Mouse (Mus musculus) heart, embryonic 12.5 days (tissue): ENCODE measurements around the gene Acsl5. TPM values are rescaled to one million over a fixed set of nuclear protein-coding genes. Genes with fewer than 3 reads are reported as not detected.

Source experiments
- ATAC-seq: fragments of 200-750 bp; cut with Nextera tagmentation; 2 replicates; pipeline ENCODE4 v1.8.0; 2017; ENCODE audit warnings: moderate TSS enrichment, moderate library complexity; ENCODE audit not compliant: insufficient number of reproducible peaks, low FRiP score
- H3K27ac ChIP-seq: fragments of 300-500 bp; sonication (generic); 2 replicates; pipeline ENCODE4 v1.5.1; 2016; ENCODE audit warnings: mild to moderate bottlenecking, moderate library complexity; ENCODE audit not compliant: poor library complexity, severe bottlenecking
- H3K27me3 ChIP-seq: fragments of 300-500 bp; sonication (generic); replicated peaks from 2 replicates; pipeline ENCODE4 v1.6.1; 2016; ENCODE audit warnings: mild to moderate bottlenecking, moderate library complexity
- H3K36me3 ChIP-seq: fragments of 300-500 bp; sonication (generic); 2 replicates; pipeline ENCODE4 v1.6.1; 2016; ENCODE audit warnings: mild to moderate bottlenecking, moderate library complexity
- H3K4me1 ChIP-seq: fragments of 300-500 bp; sonication (generic); replicated peaks from 2 replicates; pipeline ENCODE4 v1.6.1; 2016; ENCODE audit warnings: mild to moderate bottlenecking
- H3K4me2 ChIP-seq: fragments of 300-500 bp; sonication (generic); 2 replicates; pipeline ENCODE4 v1.6.1; 2016; ENCODE audit warnings: mild to moderate bottlenecking, moderate library complexity
- H3K4me3 ChIP-seq: fragments of 300-500 bp; sonication (generic); 2 replicates; pipeline ENCODE4 v1.5.1; 2016; ENCODE audit warnings: mild to moderate bottlenecking
- H3K9ac ChIP-seq: fragments of 300-500 bp; sonication (generic); 2 replicates; pipeline ENCODE4 v1.6.1; 2016; ENCODE audit warnings: mild to moderate bottlenecking, moderate library complexity
- H3K9me3 ChIP-seq: fragments of 300-500 bp; sonication (generic); replicated peaks from 2 replicates; pipeline ENCODE4 v1.6.1; 2016; ENCODE audit warnings: mild to moderate bottlenecking, moderate library complexity
- WGBS: fragments of 180-500 bp; shearing (Covaris S2); methylation state at CpG from one replicate; pipeline ENCODE4 v1.1.7; 2016; 5-methylcytosine and 5-hydroxymethylcytosine counted together
- polyA plus RNA-seq: library from polyadenylated mRNA; unstranded; fragments of >200 nt; fragmentation: Nextera tagmentation; extraction: Ambion mirVana; gene quantifications from 2 replicates; pipeline ENCODE4 v1.2.1, GENCODE M21; 2016

Gene Acsl5
- polyA plus RNA-seq: 40.7 and 44.0 TPM in 2 replicates

DNA sequence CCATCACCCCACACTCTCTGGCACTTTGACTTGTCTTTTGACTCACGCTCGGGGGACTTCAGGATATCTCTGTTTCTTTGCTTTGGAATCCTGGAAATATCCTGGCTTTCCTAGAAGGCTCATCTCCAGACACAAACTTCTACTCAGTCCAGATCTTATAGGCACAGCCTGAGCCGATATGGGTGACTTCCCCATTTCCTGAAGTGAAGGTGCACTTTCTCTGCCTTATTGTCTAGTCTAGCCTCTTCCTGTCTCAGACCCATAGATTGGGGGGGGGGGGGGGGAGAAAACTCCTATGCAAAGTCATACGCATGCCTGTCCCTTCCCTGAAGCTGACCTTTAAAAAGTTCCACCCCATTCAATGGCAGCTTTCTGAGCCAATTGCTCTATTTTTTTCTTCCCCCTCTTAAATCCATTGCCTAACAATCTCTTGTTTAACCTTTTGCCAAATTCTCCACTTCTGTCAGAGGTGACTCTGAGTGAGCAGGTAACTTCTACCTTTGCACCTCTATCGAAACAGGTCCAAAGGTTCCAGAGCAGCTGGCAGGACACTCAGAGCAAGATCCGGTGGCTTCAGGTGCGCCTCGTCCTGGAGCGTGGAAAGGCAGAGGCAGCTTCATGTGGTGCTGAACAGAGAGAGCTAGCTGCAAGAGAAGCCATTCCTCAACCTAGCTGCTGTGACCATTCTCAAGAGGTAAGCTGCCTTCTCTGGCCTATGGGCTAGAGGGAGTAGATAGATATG lies at the start of gene Acsl5:
TSS of gene Acsl5 (plus strand) at position 556 of the 742 bp plus-strand sequence.
- H3K4me2 ChIP-seq: peak within 1 kb of the TSS; percentile 94
- no peak within 1 kb of the TSS for H3K9ac ChIP-seq
- H3K36me3 ChIP-seq: no peaks in the 10 kb centered on the region
- peaks cover 14% of the 10 kb centered on the region; the same call in 1 of the 2 replicates for H3K4me1 ChIP-seq
- 0 out of 2 replicates have a peak, but pooled peaks cover 4% of the 10 kb centered on the region for H3K27me3 ChIP-seq
- WGBS: 85% methylated on average over 9 of the region's 9 CpGs
- no peaks in the 10 kb centered on the region for H3K9me3 ChIP-seq
- no peak within 1 kb of the TSS for H3K27ac ChIP-seq
- H3K4me3 ChIP-seq: no peak within 1 kb of the TSS
- no peak for ATAC-seq

GRCm38 (mm10) chr19:55206482-55207138 lies 45.1 kb upstream of the Acsl5 start:
- 34% methylated on average over 8 of the region's 8 CpGs for WGBS
- H3K4me2 ChIP-seq: no peak overlapping the region
- no peaks in the 10 kb centered on the region for H3K4me1 ChIP-seq
- H3K4me3 ChIP-seq: no peak overlapping the region
- no peaks in the 10 kb centered on the region for H3K9me3 ChIP-seq
- no peak for ATAC-seq
- no peak overlapping the region for H3K27ac ChIP-seq
- no peak overlapping the region for H3K9ac ChIP-seq
- H3K36me3 ChIP-seq: no peaks in the 10 kb centered on the region
- H3K27me3 ChIP-seq: peaks cover 16% of the 10 kb centered on the region; the same call in 1 of the 2 replicates

GRCm38 (mm10) chr19:55207205-55207604 lies 44.5 kb upstream of the Acsl5 start:
- no peak overlapping the region for H3K4me2 ChIP-seq
- no peaks in the 10 kb centered on the region for H3K36me3 ChIP-seq
- no peak overlapping the region for H3K9ac ChIP-seq
- WGBS: 44% methylated on average over 6 of the region's 6 CpGs
- no peaks in the 10 kb centered on the region for H3K9me3 ChIP-seq
- H3K27ac ChIP-seq: no peak overlapping the region
- ATAC-seq: no peak
- no peaks in the 10 kb centered on the region for H3K4me1 ChIP-seq
- no peak overlapping the region for H3K4me3 ChIP-seq
- peaks cover 17% of the 10 kb centered on the region; the same call in 1 of the 2 replicates for H3K27me3 ChIP-seq

DNA sequence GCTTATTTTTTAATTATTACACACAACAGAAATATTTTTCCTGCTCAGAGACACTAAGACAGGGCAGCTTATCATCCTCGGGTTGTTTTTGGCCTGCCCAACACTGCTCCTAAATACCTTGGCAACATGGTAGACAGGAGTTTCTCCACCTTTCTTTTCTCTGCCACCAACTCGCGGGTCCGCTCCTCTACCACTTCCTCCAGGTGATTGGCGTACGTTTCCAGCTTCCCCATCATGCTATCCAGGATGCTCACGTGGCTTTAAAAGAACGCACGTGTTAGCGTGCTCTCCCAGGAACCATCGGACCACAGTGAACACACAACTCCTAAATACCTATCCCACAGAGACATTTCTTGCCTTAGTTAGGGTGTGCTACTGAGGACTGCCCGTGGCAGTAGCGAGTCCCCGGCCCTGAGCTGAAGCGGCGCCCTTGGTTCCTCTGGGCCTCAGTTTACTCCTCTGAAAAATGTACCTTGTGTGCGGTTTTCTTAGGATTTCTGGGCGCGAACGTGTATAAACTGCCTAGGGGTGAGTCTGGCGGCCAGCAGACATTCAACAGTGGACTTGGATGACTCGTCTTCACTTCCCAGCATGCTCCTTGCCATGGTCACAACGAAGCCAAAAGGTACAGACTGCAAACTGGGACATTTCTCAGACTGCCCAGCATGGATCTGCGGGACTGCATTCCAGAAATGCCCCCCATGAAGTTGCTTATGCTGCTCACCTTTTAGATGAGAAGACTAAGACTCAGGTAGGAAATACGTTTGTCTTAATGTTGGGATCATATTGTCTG lies 43.8 kb upstream of the Acsl5 start:
- Histone ChIP-seq H3K27me3 (peaks cover 17% of the 10 kb centered on the region; the same call in 1 of the 2 replicates), H3K9ac (no peak overlapping the region), H3K9me3 (no peaks in the 10 kb centered on the region), H3K4me3 (no peak overlapping the region), H3K36me3 (no peaks in the 10 kb centered on the region), H3K4me2 (no peak overlapping the region), H3K4me1 (no peaks in the 10 kb centered on the region), H3K27ac (no peak overlapping the region)
- no peak for ATAC-seq
- WGBS: 52% methylated on average over 25 of the region's 25 CpGs

DNA sequence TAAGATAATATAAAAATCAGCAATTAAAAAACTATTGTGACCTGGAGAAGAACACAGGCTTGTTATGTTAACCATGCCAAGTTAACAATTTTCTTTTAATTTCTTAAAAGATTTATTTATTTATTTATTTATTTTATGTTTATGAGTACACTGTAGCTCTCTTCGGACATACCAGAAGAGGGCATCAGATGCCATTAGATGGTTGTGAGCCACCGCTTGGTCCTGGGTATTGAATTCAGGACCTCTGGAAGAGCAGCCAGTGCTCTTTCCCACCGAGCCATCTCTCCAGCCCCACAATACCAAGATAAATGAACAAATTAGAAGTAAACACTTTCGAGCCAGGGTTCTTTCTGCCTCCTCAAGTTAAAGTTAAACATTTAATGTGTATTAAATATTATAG lies 43.1 kb upstream of the Acsl5 start:
- H3K36me3 ChIP-seq: no peaks in the 10 kb centered on the region
- WGBS: 69% methylated on average over 4 of the region's 4 CpGs

DNA sequence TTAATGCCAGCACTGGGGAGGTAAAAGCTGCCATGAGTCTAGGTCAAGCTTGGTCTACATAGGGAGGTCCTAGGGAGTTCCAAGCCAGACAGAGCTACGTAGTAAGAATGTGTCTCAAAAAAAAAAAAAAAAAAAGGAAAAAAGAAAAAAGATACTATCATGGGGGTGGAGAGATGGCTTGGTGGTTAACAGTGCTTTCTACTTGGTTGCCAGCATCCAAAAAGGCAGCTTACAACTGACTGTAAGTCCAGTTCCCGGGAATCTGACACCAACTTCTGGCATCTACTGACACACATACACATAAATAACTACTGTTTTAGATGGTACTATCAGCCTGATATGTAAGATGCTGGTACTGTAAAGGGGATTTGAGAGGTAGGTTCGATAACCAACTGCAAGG lies 42.7 kb upstream of the Acsl5 start:
- no peak for ATAC-seq
- no peaks in the 10 kb centered on the region for H3K36me3 ChIP-seq

More for the DNA sequence above, 43.1 kb upstream of the Acsl5 start:
- no peak overlapping the region for H3K4me3 ChIP-seq
- H3K9ac ChIP-seq: no peak overlapping the region
- no peak for ATAC-seq
- H3K27ac ChIP-seq: no peak overlapping the region
- H3K4me2 ChIP-seq: no peak overlapping the region
- H3K9me3 ChIP-seq: no peaks in the 10 kb centered on the region
- peaks cover 17% of the 10 kb centered on the region; the same call in 1 of the 2 replicates for H3K27me3 ChIP-seq
- no peaks in the 10 kb centered on the region for H3K4me1 ChIP-seq

GRCm38 (mm10) chr19:55211698-55212097 lies 40.0 kb upstream of the Acsl5 start:
- Histone ChIP-seq H3K36me3 (no peaks in the 10 kb centered on the region), H3K4me2 (no peak overlapping the region), H3K4me1 (no peaks in the 10 kb centered on the region), H3K27ac (no peak overlapping the region), H3K9me3 (no peaks in the 10 kb centered on the region), H3K4me3 (no peak overlapping the region), H3K9ac (no peak overlapping the region), H3K27me3 (peaks cover 12% of the 10 kb centered on the region; the same call in 1 of the 2 replicates)
- 77% methylated on average over 1 of the region's 1 CpGs for WGBS
- ATAC-seq: no peak

More for the DNA sequence above, 42.7 kb upstream of the Acsl5 start:
- Histone ChIP-seq H3K27ac (no peak overlapping the region), H3K4me3 (no peak overlapping the region), H3K4me1 (no peaks in the 10 kb centered on the region), H3K27me3 (peaks cover 17% of the 10 kb centered on the region; the same call in 1 of the 2 replicates), H3K9ac (no peak overlapping the region), H3K9me3 (no peaks in the 10 kb centered on the region), H3K4me2 (no peak overlapping the region)
- 80% methylated on average over 3 of the region's 3 CpGs for whole genome bisulfite sequencing

DNA sequence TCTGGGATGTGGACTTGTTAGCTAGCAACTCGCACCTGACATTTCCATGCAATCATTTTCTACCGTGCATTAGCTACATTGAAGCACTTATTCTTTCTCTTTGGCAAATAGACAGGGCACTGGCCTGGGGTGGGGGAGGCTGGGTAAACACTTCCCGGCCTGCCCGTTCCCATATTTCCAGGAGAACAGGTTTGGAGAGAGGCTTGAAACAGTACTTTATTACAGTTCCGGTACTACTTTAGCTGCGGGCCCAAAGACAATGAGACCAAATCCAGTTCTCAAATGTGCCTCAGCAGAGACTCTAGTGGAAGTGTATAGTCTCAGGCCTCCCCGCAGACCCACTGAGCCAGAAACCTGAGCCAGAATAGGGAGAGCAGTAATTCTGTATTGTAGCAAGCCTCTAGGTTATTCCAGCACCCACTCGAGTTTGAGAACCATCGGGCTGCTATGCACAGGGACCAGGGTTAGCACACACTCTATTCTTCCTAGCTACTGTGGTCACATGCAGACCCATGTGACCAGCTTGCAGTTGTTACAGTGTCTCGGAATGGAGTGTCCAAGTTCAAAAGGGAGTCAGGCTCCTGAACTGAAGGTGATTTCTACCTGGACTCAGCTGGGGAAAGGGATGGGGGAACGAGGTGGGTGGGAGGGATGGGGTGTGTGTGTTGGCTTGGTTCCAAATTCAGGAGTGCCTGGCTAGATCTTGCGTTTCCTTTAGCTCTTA lies 38.0 kb upstream of the Acsl5 start:
- WGBS: 75% methylated on average over 12 of the region's 12 CpGs
- no peak overlapping the region for H3K27ac ChIP-seq
- H3K4me2 ChIP-seq: no peak overlapping the region

DNA sequence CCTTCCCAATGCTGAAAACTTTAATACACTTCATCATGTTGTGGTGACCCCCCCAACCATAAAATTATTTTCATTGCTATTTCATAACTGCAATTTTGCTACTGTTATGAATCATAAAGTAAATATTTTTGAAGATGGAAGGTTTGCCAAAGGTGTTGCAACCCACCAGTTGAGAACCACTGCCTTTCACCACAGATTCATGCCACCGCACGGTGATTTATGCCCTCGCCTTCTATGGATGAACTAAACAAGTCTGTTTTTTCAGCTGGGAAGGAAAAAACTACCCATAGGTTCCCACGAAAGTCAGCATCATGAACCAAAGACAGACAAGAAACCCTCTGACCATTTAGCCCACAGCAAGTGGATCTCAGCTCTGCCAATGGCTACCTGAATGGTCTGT lies 34.9 kb upstream of the Acsl5 start:
- 85% methylated on average over 4 of the region's 4 CpGs for WGBS
- no peaks in the 10 kb centered on the region for H3K9me3 ChIP-seq
- H3K36me3 ChIP-seq: no peaks in the 10 kb centered on the region
- H3K4me1 ChIP-seq: peaks cover 16% of the 10 kb centered on the region
- no peak for ATAC-seq
- no peak overlapping the region for H3K4me3 ChIP-seq
- H3K27me3 ChIP-seq: no peaks in the 10 kb centered on the region
- H3K27ac ChIP-seq: no peak overlapping the region
- no peak overlapping the region for H3K4me2 ChIP-seq
- H3K9ac ChIP-seq: no peak overlapping the region

More for the DNA sequence above, 38.0 kb upstream of the Acsl5 start:
- no peak for ATAC-seq
- H3K4me3 ChIP-seq: no peak overlapping the region
- no peak overlapping the region for H3K9ac ChIP-seq
- no peaks in the 10 kb centered on the region for H3K36me3 ChIP-seq
- H3K4me1 ChIP-seq: peaks cover 11% of the 10 kb centered on the region
- H3K27me3 ChIP-seq: peaks cover 6% of the 10 kb centered on the region; the same call in 1 of the 2 replicates
- no peaks in the 10 kb centered on the region for H3K9me3 ChIP-seq

DNA sequence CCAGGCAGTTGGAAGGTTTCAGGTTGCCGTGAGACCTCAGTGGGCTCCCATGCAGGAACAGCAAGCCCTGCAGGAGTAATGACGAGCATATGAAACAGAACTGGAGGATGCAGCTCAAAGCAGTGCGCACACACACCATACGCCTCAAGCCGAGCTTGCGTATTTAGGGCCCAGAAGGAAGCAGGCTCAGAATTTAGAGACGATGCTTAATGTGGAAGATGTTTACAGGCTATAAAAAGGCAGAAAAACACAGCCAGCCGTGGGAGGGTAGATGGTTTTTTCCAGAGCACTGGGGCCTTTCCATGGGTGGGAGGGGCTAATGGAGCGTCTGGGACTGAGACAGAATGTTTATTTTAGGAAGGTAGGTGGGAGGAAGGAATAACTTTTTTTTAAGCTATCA lies 34.4 kb upstream of the Acsl5 start:
- H3K36me3 ChIP-seq: no peaks in the 10 kb centered on the region
- H3K9me3 ChIP-seq: no peaks in the 10 kb centered on the region
- H3K4me3 ChIP-seq: no peak overlapping the region
- H3K4me1 ChIP-seq: peaks cover 16% of the 10 kb centered on the region
- H3K27ac ChIP-seq: no peak overlapping the region
- WGBS: 67% methylated on average over 9 of the region's 9 CpGs
- ATAC-seq: no peak
- H3K4me2 ChIP-seq: no peak overlapping the region
- no peak overlapping the region for H3K9ac ChIP-seq
- H3K27me3 ChIP-seq: no peaks in the 10 kb centered on the region
